Comparison of ENCODE assay signal across 14 mouse cellular contexts in genomic region chr1:54468662-54469061, GRCm38 (mm10). TPM values are rescaled to one million over a fixed set of nuclear protein-coding genes. Genes with fewer than 3 reads are reported as not detected.
DNase-seq lines count a peak whose midpoint lies in the region; ATAC-seq lines count a peak whose summit lies in the region.
"Had no signal": no experiment of that assay in that cellular context is flagged by ENCODE, and none has a peak within 500 bp of the region (broad histone marks: within the 10 kb centered on the region; RNA-seq: fewer than 3 reads in every experiment).

No protein-coding gene starts in this region.

- DNase-seq in cerebellum, postnatal 4 days (ENCODE audit: low spot score in 2 of 2), result no peak
- DNase-seq in frontal cortex, postnatal 36 days (ENCODE audit: low spot score in 2 of 2), result peak; percentile 17 to 50
- DNase-seq in frontal cortex, postnatal 25 days (ENCODE audit: low spot score in 2 of 2), result no peak
- DNase-seq in cerebellum, adult 8-10 months, result peak; percentile 5
- DNase-seq in left cerebral cortex, adult 18-20 months (ENCODE audit: low spot score in 2 of 2), result peak; percentile 25 to 33
- no peak for DNase-seq in heart, adult 8-10 months (ENCODE audit: low spot score)
- DNase-seq in adrenal gland, adult 18-20 months (ENCODE audit: low spot score in 2 of 2), result no peak
- DNase-seq: heart, adult 11 months; kidney, adult 8-10 months; kidney, postnatal 4 days; liver, embryonic 13.5 days; thymus, adult 18-20 months had no signal

- peak; percentile 53 for ATAC-seq in cerebellum, adult (ENCODE audit: insufficient number of reproducible peaks, low FRiP score, low TSS enrichment)
- ATAC-seq: midbrain, embryonic 13.5 days had no signal

RNA-seq across cellular contexts. Expression of gene Gtf3c3, which starts 29.9 kb away (rescaled TPM):
- total RNA-seq in left cerebral cortex, adult 18-20 months (2021), result 10 to 100 TPM; 25.9 to 26.3 TPM
- 10 to 100 TPM in 2 of 4 experiments, 1 to 10 TPM in 2; 9.6 to 14.5 (median 10.8) TPM for total RNA-seq in heart, adult 8-10 months (2022)
- total RNA-seq in adrenal gland, adult 18-20 months (2021), result 10 to 100 TPM; 13.4 to 16.2 TPM

Comparison
In these comparisons a context has a peak if more than half of its experiments do, and no peak if none do; other contexts are left out.
1. DNase-seq: peak in frontal cortex, postnatal 36 days (2 of 2), cerebellum, adult 8-10 months (single experiment) and left cerebral cortex, adult 18-20 months (2 of 2); none in cerebellum, postnatal 4 days (0 of 2), frontal cortex, postnatal 25 days (0 of 2), heart, adult 8-10 months (single experiment) and adrenal gland, adult 18-20 months (0 of 2).